Mouse (Mus musculus): ENCODE measurements around the gene Slc26a3.

DNA sequence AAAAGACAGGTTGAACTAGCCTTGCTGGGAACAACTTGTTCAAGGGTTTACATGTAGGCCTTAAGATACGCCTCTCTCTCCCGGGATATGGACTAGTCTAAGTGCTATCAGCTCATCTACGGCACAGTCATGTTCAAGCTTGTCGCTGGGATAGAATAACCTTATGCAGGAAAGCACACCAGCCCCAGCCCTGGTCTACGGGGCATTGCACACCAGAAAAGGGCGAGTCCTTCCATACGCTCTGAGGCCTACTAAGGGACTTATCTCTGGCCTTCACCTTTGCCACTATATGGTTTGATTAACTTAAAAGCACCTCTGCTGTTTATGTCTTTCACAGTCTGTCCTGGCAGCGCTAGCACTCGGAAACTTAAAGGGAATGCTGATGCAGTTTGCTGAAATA is 70.7 kb downstream of the Slc26a3 start:
- TF ChIP-seq CTCF (IDR thresholded peaks at IDR 0.05; ENCODE audit: low read depth) (no peak), EP300 (IDR thresholded peaks at IDR 0.05; ENCODE audit: low read depth) (no peak)
